Mouse (Mus musculus): Measurements from ENCODE around the gene Adipor2.
A peak's percentile ranks its signal among the peaks of the same experiment; 100 is the strongest.

Adipor2 gene

DNA sequence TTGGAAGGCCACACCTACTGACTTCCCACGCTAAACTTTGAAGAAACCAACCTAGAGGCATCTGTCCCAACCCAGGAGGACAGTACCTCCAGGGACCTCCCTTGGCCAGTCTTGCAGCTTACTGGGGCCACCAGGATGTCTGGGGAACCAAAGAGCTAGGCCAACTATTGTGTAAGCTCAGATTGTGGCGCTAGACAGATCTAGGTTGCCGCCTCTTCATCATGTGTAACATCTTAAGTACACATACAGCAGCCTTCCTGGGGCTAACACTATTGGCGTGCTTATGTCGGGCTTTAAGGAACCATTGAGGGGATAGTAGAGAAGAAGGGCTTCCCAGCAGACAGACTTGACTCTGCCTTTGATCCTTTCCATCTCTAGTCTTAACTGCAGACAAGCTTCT lies 69.7 kb downstream of the Adipor2 start:
- DNase-seq (ENCODE audit: low spot score in 2 of 2): no peak

DNA sequence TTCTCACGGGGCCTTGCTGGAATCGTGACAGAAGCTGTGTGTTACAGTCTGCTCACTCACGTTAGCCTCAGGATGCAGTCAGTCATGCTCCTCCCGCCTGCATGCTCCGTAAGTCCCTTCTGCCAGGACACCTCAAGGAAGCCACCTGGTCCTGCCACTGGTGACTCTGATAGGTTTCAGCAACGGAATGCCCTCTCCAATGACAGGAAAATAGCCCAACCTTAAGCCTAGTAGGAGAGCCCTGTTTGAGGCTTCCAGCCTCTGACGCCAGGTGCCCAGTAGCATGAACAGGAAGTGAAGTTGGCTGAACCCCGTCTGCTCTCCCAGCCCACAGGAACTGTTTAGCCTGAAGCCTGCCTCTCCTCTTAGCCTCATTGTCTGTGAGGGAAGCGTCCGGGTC lies 71.2 kb downstream of the Adipor2 start:
- DNase-seq (ENCODE audit: low spot score in 2 of 2): no peak

DNA sequence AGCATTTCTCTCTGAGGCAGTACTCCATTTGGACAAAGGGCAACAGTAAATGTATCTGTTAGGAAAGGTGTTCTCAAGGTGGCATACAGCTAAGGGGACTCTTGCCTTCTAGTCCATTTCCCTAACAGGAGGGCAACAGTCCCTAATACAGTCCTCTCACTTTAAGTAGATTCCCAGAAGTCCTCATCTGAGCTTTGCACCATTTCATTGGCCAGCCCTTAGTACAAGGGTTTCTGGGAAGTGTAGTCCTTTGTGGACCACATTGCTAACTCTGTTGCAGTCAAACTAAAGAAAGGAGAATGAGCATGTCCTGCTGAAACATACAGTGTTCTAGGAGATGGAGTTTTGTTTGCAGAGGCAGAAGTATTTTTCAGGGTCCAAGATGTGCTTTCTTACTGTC lies 76.1 kb downstream of the Adipor2 start:
- DNase-seq (ENCODE audit: low spot score in 2 of 2): no peak

DNA sequence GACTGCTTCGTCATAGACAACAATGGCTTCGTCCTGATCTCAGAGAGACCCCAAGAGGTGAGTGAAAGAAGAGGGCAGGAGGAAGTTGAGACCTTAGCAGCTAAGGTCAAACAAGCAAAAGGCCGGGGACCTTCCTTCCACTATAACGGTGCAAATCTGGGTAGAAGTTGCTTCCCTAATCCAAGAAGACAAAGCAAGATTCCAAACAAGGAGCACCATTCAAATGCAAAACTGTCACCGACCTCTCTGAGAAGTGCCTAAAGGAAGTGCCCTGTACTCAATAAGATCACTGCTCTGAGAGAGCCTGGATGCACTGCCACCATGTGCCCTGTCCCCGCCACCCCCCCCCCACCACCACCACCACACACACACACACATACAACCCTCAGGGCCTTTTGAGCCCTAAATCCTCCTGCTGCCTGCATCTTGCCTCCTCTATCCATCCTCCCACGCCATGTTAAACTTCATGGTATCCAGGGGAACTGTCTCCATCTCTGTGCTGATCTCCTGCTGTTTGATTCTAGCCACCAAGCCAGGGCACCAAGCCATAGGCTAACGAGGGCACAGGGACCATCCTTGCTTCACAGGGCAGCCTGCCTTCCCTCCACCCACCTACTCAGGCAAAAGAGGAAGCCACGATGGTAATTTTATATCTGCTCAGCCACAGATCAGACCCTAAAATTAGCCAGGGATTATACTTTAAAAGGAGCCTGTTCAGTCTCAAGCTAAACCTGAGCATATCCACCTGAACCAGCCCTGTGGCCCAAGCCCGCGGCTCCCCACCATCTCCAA lies 79.2 kb downstream of the Adipor2 start:
- DNase-seq (ENCODE audit: low spot score in 2 of 2): no peak

DNA sequence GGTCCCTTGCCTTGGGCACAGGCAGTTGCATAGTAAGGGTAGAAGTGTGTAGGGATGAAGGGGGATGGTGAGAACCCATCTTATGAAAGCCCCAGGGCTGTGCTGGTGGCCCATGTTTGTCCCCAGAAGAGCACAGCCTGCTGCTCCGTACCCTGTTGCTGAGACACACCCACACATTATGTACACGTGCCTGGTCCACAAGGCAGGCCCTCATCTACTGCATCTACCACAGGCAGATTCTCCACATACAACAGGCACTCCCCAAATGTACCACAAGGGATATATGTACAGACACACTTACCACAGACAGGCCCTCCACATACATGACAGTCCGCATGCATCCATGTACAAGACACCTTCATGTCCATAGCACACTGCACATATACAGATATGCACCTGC lies 80.2 kb downstream of the Adipor2 start:
- no peak for DNase-seq (ENCODE audit: low spot score in 2 of 2)

DNA sequence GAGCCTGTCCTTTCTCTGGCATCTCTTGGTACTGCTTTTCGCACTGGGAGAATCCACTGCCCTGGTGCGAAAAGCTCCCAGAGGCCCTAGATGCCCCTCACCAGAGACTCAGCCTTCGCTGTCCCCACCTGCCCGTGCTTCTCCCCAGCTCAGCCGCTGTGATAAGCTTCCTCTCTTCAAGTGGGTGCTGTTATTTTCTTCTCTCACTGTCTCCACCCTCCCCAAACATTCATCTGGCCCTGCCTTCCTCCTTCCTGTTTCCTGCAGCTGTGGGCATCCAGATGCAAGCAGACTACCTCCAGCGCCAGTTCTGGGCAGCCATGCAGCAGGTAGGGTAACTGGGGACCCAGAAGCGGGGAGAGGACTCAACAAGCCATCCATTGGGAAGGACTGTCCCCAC lies 81.4 kb downstream of the Adipor2 start:
- DNase-seq (ENCODE audit: low spot score in 2 of 2): no peak

DNA sequence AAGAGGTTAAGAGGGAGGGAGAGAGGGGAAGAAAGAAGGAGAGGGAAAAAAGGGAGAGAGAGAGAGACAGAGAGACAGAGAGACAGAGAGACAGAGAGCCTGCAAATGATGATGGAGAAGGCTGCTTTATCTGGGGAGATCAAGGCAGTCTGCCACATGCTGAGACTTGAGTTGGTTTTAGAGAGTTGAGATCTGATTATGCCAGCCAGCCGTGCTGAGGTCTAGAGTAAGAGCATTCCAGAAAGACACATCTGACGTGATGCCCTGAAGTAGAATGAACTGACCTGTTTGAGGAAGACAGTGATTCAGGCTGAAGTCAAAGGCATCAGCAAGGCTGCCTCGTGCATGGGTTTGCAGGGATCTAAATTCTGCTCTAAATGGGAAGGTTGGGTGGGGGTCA lies 83.7 kb downstream of the Adipor2 start:
- no peak for DNase-seq (ENCODE audit: low spot score in 2 of 2)

DNA sequence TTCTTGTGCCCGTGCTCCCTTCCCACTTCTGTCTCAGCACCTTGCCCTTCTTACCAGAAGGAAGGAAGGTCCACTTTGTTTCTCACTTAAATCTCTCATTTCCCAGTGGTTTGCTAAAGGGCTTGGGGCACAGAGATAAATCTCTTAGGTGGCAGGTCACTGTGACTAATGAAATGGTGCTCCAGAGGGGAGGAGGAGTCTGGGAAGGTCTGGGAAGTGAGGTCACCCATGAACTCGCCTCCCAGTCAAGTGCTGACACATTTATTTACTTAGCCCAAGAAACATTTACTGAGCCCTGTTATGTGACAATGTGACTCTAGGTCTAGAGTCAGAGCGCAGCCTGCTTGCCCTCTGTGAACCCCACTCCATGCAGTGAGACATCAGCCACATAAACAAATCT lies 84.3 kb downstream of the Adipor2 start:
- DNase-seq (ENCODE audit: low spot score in 2 of 2): no peak

DNA sequence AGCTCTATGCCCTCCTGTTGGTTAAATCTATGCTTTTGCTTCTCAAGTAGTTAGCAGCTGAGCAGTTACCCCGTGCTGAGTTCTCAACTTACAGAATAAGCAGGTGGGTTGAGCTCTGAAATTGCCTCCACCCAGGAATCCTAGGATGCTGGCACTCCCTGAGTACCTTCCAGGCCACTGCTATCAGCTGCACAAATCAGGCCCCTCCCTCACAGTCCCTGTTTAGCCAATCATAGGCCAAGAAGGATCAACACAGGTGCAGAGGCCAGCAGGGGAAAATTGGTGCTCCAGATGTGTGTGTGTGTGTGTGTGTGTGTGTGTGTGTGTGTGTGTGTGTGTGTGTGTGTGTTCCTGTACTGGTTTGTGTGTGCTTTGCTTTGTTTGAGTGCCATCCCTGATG lies 85.4 kb downstream of the Adipor2 start:
- no peak for DNase-seq (ENCODE audit: low spot score in 2 of 2)

DNA sequence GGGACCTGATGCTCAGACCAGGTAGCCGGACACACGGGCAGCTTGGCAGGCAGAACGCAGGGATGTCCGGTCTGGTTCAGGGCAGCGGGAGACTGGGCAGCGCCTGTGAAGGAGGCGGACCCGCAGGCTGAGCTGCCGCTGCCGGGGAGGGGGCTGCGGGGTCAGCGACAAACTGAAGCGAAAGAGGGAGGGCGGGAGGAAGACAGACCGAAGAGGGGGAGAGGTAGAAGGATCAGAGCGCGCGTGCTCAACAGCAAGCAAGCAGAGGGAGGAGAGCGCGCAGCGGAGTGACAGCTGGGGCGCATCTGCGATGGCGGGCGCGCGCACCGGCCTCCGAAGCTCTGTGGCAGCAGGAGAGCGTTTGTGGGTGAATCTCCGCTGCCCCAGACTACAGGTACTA lies 87.0 kb downstream of the Adipor2 start, which contains the start of gene Lrtm2:
Gene Lrtm2, minus strand, starts transcription at position 261 of the 400 bp plus-strand sequence.
- peak in 1 of 2 experiments; percentile 56 for DNase-seq (ENCODE audit: low spot score in 2 of 2)

DNA sequence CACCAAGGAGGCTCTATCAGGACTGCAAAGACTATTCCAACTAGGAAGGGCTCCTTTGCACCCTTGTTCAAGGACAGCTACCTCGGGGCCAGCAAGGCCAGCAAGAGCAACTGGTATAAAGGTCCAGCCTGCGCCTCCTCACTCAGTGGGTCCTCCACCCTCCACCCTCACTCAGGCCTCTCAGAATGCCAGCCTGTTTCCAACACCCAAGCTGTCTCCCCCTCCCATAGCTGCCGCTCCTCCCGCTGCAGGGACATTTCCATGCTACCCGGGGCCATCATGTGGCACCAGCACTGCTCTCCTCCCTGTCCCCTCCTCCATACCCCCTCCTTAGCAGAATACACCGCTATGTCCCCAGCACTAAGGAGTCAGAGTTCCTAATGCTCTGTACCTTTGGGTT lies 87.6 kb downstream of the Adipor2 start:
- DNase-seq (ENCODE audit: low spot score in 2 of 2): no peak

DNA sequence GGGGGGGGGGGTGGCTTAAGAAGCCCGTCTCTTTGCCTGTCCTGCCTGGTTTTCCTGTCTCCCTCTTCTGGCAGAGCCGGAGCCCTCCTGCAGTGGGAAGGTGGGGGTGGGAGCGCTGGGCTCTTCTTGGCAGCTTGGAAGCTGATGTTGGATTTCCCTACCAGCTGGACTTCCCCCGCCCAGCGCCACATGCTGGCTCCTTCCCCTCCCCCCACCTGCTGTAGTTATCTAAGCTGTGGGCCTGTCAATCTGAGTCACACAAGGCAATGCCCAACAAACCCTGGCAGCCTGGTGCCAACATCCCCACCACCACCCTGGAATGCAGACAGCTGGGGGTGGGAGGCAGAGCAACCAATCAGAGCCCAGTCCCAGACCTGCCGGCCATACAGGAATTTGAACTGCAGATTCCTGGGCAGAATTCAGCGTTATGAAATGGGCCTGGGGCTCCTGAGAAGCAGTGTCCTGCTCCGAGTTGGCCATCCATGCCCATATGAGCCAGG lies 88.2 kb downstream of the Adipor2 start:
- peak; percentile 55 to 78 for DNase-seq (ENCODE audit: low spot score in 2 of 2)

DNA sequence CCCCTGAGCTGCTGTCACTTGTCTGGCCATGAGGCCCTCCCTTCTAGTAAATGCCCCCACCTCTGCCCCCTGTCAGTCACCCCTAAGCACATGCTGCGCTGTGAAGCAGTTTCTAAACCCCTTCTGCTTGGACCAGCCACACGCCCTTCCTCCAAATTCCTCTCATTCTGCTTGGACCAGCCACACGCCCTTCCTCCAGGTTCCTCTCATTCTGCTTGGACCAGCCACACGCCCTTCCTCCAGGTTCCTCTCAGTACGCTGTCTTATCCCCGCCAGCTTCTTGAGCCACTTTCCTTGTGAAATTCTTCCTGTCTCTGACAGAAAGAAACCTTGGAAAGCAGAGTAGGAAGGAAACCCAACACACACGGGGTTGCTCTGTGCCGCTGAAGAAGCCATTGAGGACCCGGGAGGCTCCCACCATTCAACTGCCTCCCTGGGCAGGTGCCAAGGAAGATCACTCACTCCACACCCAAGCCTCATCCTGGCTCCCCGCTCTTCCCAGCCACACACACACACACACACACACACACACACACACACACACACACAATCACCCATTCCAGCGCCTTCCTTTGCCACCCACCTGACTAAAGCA lies 88.9 kb downstream of the Adipor2 start:
- no peak for DNase-seq (ENCODE audit: low spot score in 2 of 2)

DNA sequence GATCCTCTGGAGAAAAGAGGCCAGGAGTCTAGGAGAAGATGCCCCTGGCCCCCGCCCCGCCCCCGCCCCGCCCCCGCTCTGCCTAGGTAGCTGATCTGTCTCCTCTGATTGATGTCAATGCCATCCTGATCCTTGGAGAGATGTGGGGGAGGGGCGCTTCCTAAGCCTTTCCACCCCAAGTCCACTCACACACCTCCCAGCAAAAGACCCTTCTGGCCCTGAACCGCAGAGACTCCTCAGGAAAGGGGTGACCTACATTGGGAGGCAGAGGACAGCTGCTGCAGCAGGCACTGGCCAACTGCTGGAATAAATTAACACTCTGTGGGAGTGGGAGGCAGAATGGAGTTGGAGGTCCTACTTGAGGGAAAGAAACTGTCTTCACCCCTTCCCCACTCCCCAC lies 91.0 kb downstream of the Adipor2 start:
- no peak for DNase-seq (ENCODE audit: low spot score in 2 of 2)

DNA sequence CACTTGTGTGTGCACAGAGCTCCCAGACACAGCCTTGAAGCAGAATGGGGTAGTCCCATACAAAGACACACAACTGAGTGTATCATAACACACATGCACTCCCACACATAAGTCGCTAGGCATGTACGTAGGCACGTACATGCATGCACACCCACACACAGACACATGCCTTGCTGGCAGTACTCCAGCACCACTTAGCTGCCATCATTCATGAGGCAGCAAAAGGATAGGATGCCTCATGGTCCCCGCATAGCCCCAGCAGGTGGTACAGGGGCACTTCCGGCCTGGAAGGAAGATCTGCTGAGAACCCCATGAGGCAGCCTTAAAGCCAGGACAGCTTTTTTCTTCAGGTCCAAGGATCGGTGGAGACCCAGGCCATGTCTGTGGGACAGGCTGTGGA lies 91.5 kb downstream of the Adipor2 start:
- DNase-seq (ENCODE audit: low spot score in 2 of 2): no peak

DNA sequence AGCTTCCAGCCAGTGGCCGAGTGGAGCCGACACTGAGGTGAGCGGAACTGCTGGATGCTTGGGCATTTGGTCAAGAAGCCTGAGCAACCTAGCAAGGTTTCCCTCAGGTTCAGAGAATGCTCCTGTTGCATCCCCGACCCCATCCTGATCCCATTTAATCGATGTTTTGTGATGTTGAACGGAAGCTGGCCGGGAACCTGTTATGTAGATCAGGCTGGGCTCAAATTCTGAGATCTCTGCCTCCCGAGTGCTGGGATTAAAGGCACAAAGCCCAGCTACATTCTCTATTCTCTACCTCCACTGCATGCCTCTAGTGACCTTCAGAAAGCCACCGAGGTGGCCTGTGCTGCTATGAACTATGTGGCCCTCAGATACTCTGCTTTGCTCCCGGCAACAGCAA lies 92.7 kb downstream of the Adipor2 start:
- DNase-seq (ENCODE audit: low spot score in 2 of 2): no peak

DNA sequence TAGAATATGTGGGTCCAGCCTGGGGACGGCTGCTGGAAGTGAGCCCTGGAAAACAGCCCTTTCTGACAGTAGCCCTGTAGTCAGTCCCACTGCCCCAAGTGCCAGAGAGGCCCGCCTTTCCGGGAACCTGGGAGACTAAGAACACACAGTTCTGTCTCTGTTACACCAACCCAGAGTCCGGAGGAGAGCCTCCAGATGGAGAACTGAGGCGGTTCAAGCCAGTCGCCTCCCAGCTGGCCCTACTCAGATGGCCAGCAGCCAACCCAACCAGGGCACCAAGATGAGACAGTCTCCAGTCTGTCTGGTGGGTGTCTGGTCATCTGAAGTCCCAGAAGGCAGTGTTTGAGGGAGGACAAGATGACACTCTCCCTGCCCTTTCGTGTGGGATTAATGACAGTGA lies 95.8 kb downstream of the Adipor2 start:
- DNase-seq (ENCODE audit: low spot score in 2 of 2): no peak

DNA sequence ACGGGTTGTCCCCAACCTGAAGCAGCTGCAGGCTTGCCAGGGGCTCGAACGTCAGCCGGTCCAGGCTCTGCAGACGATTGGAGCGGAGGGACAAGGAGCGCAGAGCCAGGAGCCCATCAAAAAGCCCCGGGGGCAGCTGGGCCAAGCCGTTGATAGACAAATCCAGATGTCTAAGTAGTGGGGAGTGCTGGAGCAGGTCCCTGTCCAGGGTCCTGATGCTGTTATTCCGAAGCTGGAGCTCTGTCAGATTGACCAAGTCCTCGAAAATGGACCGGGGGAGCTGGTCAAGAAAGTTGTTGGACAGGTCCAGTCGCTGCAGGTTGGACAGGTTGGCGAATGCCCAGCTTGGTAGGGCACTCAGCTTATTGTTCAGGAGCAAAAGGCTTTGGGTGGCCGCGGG lies 97.0 kb downstream of the Adipor2 start:
- DNase-seq (ENCODE audit: low spot score in 2 of 2): no peak

DNA sequence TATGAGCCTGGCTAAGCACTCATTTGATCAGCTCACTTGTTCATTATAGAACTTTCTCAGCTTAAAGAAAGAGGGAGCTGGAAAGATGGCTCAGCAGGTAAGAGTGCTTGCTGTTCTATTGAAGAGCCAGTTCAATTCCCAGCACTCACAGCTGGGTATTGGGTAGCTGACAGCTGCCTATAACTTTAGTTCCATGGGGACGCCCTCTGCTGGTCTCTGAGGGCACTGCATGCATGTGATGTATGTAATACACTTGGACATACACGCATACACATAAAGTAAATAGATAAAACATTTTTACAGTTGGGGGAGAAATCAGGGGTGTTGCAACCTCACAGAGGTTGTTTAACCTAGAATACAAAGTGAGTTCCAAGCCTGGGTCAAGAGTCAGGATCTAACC lies 98.1 kb downstream of the Adipor2 start:
- DNase-seq (ENCODE audit: low spot score in 2 of 2): no peak

DNA sequence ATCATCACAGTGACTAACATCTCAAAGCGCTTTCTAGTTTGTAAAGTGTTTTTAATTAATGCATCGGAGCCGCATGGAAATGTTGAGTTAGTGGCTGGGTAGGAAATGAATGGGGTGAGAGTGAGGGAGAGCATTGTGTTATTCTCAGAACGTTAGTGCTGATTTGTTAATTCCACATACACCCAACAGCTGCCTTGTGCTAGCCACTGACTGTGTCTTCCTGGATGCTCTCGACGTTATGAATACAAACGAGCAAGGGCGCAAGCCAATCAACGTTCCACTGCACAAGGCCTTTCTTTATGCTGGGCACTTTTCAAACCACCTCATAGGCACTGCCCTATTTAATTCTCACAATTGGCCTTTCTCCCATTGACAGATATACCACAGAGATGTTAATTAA lies 98.8 kb downstream of the Adipor2 start:
- DNase-seq (ENCODE audit: low spot score in 2 of 2): no peak

DNA sequence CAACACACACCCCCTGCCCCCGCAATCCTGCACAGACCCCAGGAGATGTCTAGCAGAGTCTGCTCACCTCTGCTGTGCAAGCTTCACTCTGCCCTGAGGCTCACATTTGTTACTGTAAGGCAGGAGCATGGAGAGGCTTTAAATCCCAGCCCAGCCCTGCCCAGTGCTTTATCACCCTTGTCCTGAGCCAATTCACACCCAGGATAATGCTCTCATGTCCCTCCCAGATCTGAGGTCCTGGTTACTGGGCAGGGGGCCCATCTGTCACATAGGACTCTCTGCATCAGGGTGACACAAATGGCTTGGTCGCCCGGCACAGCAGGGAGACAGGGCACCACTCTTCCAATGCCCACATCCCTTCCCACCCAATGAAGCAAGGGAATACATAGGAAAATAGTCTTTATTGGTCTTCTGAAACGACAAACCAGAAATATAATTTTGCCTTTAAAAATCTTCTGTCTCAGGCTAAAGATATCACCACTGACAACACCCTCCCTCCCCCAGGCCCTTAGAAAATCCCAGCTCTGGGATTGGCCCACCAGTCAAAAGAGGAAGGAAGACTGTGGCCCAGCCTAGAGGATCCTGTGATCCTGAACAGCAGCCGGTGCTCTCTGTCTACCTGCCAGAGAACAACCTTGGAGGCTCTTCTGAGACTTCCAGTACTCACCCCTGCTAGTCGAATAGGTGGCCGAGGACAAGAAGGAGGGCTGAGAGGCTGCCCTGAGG lies 102.6 kb downstream of the Adipor2 start:
- no peak for DNase-seq (ENCODE audit: low spot score in 2 of 2)

DNA sequence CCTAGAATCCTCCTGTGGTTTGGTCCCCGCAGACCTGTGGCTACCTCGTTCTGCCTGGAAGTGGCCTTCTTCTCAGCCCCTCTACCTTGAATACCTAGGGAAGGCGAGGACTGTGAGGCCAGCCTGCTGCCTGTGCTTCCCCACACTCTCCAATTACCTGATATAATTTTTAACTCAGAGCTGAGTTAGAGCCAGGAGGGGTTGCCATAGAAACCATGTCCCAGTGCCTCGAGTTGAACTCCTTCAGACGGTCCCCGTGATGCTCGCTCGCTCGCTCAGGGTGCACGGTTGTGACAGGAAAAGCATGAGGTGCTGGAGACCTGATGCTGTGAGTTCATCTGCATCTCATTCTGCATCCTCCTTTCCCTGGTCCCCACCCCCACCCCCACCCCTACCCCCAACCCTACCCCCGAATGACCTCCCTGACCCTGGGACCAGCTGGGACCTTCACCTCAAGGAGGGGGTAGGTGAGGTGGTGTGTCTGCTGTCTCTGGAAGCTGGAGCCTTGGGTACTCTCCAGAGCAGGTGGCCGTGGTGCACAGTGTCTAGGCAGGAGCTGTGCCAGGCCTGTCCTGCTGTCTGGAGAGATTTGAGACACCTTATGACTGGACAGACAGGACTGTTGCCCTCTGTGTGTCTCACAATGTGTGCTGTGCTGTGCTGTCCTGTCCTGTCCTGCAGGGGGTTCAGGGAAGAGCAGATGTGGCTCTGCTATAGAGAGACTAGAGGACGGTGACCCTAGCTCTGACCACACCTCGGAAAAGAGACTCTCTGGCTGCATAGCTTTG lies 103.7 kb downstream of the Adipor2 start:
- peak in 1 of 2 experiments; percentile 18 for DNase-seq (ENCODE audit: low spot score in 2 of 2)
